Mouse (Mus musculus) heart, embryonic 15.5 days (tissue): ENCODE data around the gene Fgr. TPM values are rescaled to one million over a fixed set of nuclear protein-coding genes. Genes with fewer than 3 reads are reported as not detected.

Experiments used
- ATAC-seq: fragments of 200-750 bp; cut with Nextera tagmentation; replicated peaks from 2 replicates; pipeline ENCODE4 v1.8.0; 2017; ENCODE audit warnings: low read depth, moderate TSS enrichment; ENCODE audit not compliant: insufficient number of reproducible peaks, insufficient read depth, low FRiP score
- H3K27ac ChIP-seq: fragments of 300-500 bp; sonication (generic); 2 replicates; pipeline ENCODE4 v1.5.1; 2015; ENCODE audit warnings: mild to moderate bottlenecking, inconsistent platforms
- H3K27me3 ChIP-seq: fragments of 300-500 bp; sonication (generic); 2 replicates; pipeline ENCODE4 v1.6.1; 2015; ENCODE audit warnings: inconsistent platforms
- H3K36me3 ChIP-seq: fragments of 300-500 bp; sonication (generic); 2 replicates; pipeline ENCODE4 v1.6.1; 2015; ENCODE audit warnings: mild to moderate bottlenecking, inconsistent platforms
- H3K4me1 ChIP-seq: fragments of 300-500 bp; sonication (generic); replicated peaks from 2 replicates; pipeline ENCODE4 v1.6.1; 2015; ENCODE audit warnings: inconsistent platforms
- H3K4me2 ChIP-seq: fragments of 300-500 bp; sonication (generic); 2 replicates; pipeline ENCODE4 v1.6.1; 2015; ENCODE audit warnings: inconsistent platforms, mild to moderate bottlenecking, moderate library complexity
- H3K4me3 ChIP-seq: fragments of 300-500 bp; sonication (generic); 2 replicates; pipeline ENCODE4 v1.5.1; 2015; ENCODE audit warnings: mild to moderate bottlenecking, inconsistent platforms
- H3K9ac ChIP-seq: fragments of 300-500 bp; sonication (generic); 2 replicates; pipeline ENCODE4 v1.6.1; 2015; ENCODE audit warnings: mild to moderate bottlenecking, inconsistent platforms
- H3K9me3 ChIP-seq: fragments of 300-500 bp; sonication (generic); replicated peaks from 2 replicates; pipeline ENCODE4 v1.6.1; 2016; ENCODE audit warnings: inconsistent platforms
- WGBS: fragments of 180-500 bp; shearing (Covaris S2); methylation state at CpG from one replicate; pipeline ENCODE4 v1.1.7; 2015; ENCODE audit warnings: mixed read lengths; 5-methylcytosine and 5-hydroxymethylcytosine counted together
- polyA plus RNA-seq: library from polyadenylated mRNA; unstranded; fragments of >200 nt; fragmentation: Nextera tagmentation; extraction: Ambion mirVana; gene quantifications from 2 replicates; pipeline ENCODE4 v1.2.1, GENCODE M21; 2015

Fgr gene
- polyA plus RNA-seq, 1 experiment from 2014 or later: 0.42 TPM

GRCm38 (mm10) chr4:133011821-133012775 lies 38.2 kb downstream of the Fgr start:
- no peaks in the 10 kb centered on the region for H3K36me3 ChIP-seq
- peaks cover 11% of the 10 kb centered on the region; the same call in 1 of the 2 replicates for H3K27me3 ChIP-seq
- peak; percentile 2; the same call in 1 of the 2 replicates for ATAC-seq
- peak overlapping the region; percentile 90 for H3K4me2 ChIP-seq
- H3K4me1 ChIP-seq: peaks cover 65% of the 10 kb centered on the region
- peak overlapping the region; percentile 97 for H3K27ac ChIP-seq
- peak overlapping the region; percentile 100 for H3K9ac ChIP-seq
- peak overlapping the region; percentile 92 for H3K4me3 ChIP-seq
- no peaks in the 10 kb centered on the region for H3K9me3 ChIP-seq
- 1% methylated on average over 73 of the region's 84 CpGs for WGBS

GRCm38 (mm10) chr4:133012776-133013265 lies 38.9 kb downstream of the Fgr start:
- ATAC-seq: no peak
- Histone ChIP-seq H3K9me3 (no peaks in the 10 kb centered on the region), H3K4me1 (peaks cover 66% of the 10 kb centered on the region)

GRCm38 (mm10) chr4:133013266-133013891 lies 39.5 kb downstream of the Fgr start:
- Histone ChIP-seq H3K4me3 (peak overlapping the region; percentile 92), H3K36me3 (no peaks in the 10 kb centered on the region), H3K4me1 (peaks cover 67% of the 10 kb centered on the region), H3K4me2 (peak overlapping the region; percentile 90), H3K9me3 (no peaks in the 10 kb centered on the region), H3K27ac (peak overlapping the region; percentile 97), H3K27me3 (peaks cover 8% of the 10 kb centered on the region; the same call in 1 of the 2 replicates), H3K9ac (peak overlapping the region; percentile 100)
- peak; percentile 19 for ATAC-seq
- 4% methylated on average over 16 of the region's 18 CpGs for WGBS

More at GRCm38 (mm10) chr4:133012776-133013265, 38.9 kb downstream of the Fgr start:
- H3K9ac ChIP-seq: peak overlapping the region; percentile 100
- H3K4me3 ChIP-seq: peak overlapping the region; percentile 92
- peak overlapping the region; percentile 90 for H3K4me2 ChIP-seq
- H3K27me3 ChIP-seq: peaks cover 11% of the 10 kb centered on the region; the same call in 1 of the 2 replicates
- WGBS: 0% methylated on average over 15 of the region's 17 CpGs
- H3K36me3 ChIP-seq: no peaks in the 10 kb centered on the region
- peak overlapping the region; percentile 97 for H3K27ac ChIP-seq

- no peaks in the 10 kb centered on the region for H3K36me3 ChIP-seq
- H3K4me1 ChIP-seq: peaks cover 70% of the 10 kb centered on the region
- H3K9ac ChIP-seq: peak overlapping the region; percentile 100; the same call in 1 of the 2 replicates
- H3K27me3 ChIP-seq: peaks cover 8% of the 10 kb centered on the region; the same call in 1 of the 2 replicates
- peak overlapping the region; percentile 97 for H3K27ac ChIP-seq
- no peaks in the 10 kb centered on the region for H3K9me3 ChIP-seq
- no peak for ATAC-seq
- WGBS: 34% methylated on average over 5 of the region's 5 CpGs
- peak overlapping the region; percentile 90 for H3K4me2 ChIP-seq
- H3K4me3 ChIP-seq: peak overlapping the region; percentile 92
Measured at GRCm38 (mm10) chr4:133014088-133014487, 40.2 kb downstream of the Fgr start.

- Histone ChIP-seq H3K4me2 (peak overlapping the region; percentile 90), H3K9ac (no peak overlapping the region), H3K27me3 (peaks cover 1% of the 10 kb centered on the region; the same call in 1 of the 2 replicates), H3K4me1 (peaks cover 81% of the 10 kb centered on the region), H3K27ac (peak overlapping the region; percentile 97), H3K9me3 (no peaks in the 10 kb centered on the region), H3K36me3 (no peaks in the 10 kb centered on the region), H3K4me3 (0 out of 2 replicates have a peak overlapping the region, but pooled peaks have one; percentile 92)
- no peak for ATAC-seq
- WGBS: 32% methylated on average over 10 of the region's 10 CpGs
Measured at GRCm38 (mm10) chr4:133014896-133015709, 41.2 kb downstream of the Fgr start.

- Histone ChIP-seq H3K4me3 (0 out of 2 replicates have a peak overlapping the region, but pooled peaks have one; percentile 4), H3K4me1 (peaks cover 81% of the 10 kb centered on the region), H3K4me2 (peak overlapping the region; percentile 90), H3K36me3 (no peaks in the 10 kb centered on the region), H3K9ac (no peak overlapping the region), H3K27me3 (no peaks in the 10 kb centered on the region), H3K9me3 (no peaks in the 10 kb centered on the region), H3K27ac (peak overlapping the region; percentile 97)
- WGBS: 35% methylated on average over 9 of the region's 9 CpGs
- ATAC-seq: 0 out of 2 replicates have a peak, but pooled peaks have one; percentile 1
Measured at GRCm38 (mm10) chr4:133015710-133016651, 42.1 kb downstream of the Fgr start.

- no peak overlapping the region for H3K4me3 ChIP-seq
Measured at GRCm38 (mm10) chr4:133016677-133017415, 43.0 kb downstream of the Fgr start.

GRCm38 (mm10) chr4:133017597-133018262 lies 43.8 kb downstream of the Fgr start:
- Histone ChIP-seq H3K9ac (no peak overlapping the region), H3K27ac (peak overlapping the region; percentile 97), H3K27me3 (no peaks in the 10 kb centered on the region), H3K4me3 (no peak overlapping the region), H3K4me1 (peaks cover 96% of the 10 kb centered on the region), H3K4me2 (0 out of 2 replicates have a peak overlapping the region, but pooled peaks have one; percentile 1), H3K36me3 (no peaks in the 10 kb centered on the region), H3K9me3 (no peaks in the 10 kb centered on the region)
- WGBS: 55% methylated on average over 6 of the region's 6 CpGs
- no peak for ATAC-seq

More at GRCm38 (mm10) chr4:133016677-133017415, 43.0 kb downstream of the Fgr start:
- peak overlapping the region; percentile 97 for H3K27ac ChIP-seq
- no peaks in the 10 kb centered on the region for H3K36me3 ChIP-seq
- ATAC-seq: no peak
- no peaks in the 10 kb centered on the region for H3K27me3 ChIP-seq
- H3K9ac ChIP-seq: no peak overlapping the region
- no peaks in the 10 kb centered on the region for H3K9me3 ChIP-seq
- peak overlapping the region; percentile 90 for H3K4me2 ChIP-seq
- WGBS: 36% methylated on average over 4 of the region's 4 CpGs
- peaks cover 88% of the 10 kb centered on the region for H3K4me1 ChIP-seq

- Histone ChIP-seq H3K36me3 (no peaks in the 10 kb centered on the region), H3K9ac (no peak overlapping the region)
- 72% methylated on average over 3 of the region's 3 CpGs for WGBS
Measured at GRCm38 (mm10) chr4:133018263-133018798, 44.4 kb downstream of the Fgr start.

More at GRCm38 (mm10) chr4:133018263-133018798, 44.4 kb downstream of the Fgr start:
- Histone ChIP-seq H3K9me3 (no peaks in the 10 kb centered on the region), H3K4me1 (peaks cover 96% of the 10 kb centered on the region), H3K4me2 (0 out of 2 replicates have a peak overlapping the region, but pooled peaks have one; percentile 1), H3K4me3 (no peak overlapping the region), H3K27ac (peak overlapping the region; percentile 97; the same call in 1 of the 2 replicates), H3K27me3 (no peaks in the 10 kb centered on the region)
- ATAC-seq: no peak
